Mouse (Mus musculus): ENCODE measurements around the gene Bpifb5.

GRCm38 (mm10) chr2:154192141-154192540, 31.4 kb upstream of the Bpifb5 start:
- TF ChIP-seq POLR2A (IDR thresholded peaks at IDR 0.05; ENCODE audit: insufficient read depth, low read depth, low read length), result no peak
- no peak for TF ChIP-seq CTCF (IDR thresholded peaks at IDR 0.05; ENCODE audit: insufficient read depth, low read depth, low read length)

Data from olfactory bulb, adult 2 months (tissue).